Mouse (Mus musculus): ENCODE data around the gene 2210407C18Rik. TPM values are rescaled to one million over a fixed set of nuclear protein-coding genes. Genes with fewer than 3 reads are reported as not detected.

Gene 2210407C18Rik
- polyA plus RNA-seq, 1 experiment from 2014 or later: not detected

- Histone ChIP-seq H3K27me3 (no peaks in the 10 kb centered on the region; the same call in 1 of the 2 replicates), H3K9me3 (no peaks in the 10 kb centered on the region), H3K27ac (no peak overlapping the region), H3K9ac (replicated peaks) (no peak overlapping the region), H3K4me1 (replicated peaks) (no peaks in the 10 kb centered on the region), H3K36me3 (no peaks in the 10 kb centered on the region), H3K4me3 (replicated peaks) (no peak overlapping the region), H3K4me2 (no peak overlapping the region)
- no peak for ATAC-seq (ENCODE audit: insufficient number of reproducible peaks, insufficient read depth, low FRiP score, low TSS enrichment, low read depth)
- 87% methylated on average over 13 of the region's 13 CpGs for WGBS
Measured at GRCm38 (mm10) chr11:58597837-58598236, 18.0 kb downstream of the 2210407C18Rik start.

DNA sequence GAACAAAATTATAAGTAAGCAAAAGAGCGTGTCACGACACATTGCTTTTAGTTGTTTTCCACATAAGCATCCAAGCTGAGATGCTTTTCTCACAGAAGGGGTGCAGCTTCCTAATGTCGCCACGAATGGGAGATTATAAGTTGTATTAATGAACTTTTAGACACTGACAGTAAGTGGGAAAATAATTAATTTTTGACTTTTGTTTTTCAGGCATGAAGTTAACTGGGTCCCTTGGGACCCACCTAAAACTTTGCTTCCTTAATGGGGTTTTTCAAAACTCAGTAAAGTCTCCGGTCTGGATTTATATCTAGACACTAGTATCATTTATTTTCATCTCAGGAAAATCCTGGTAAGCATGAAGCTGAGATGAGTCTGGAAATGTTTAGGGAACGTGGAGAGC is 21.1 kb downstream of the 2210407C18Rik start, which contains the start of gene Olfr324:
Gene Olfr324, plus strand, starts transcription at position 301 of the 400 bp plus-strand sequence.
- H3K36me3 ChIP-seq: no peaks in the 10 kb centered on the region
- no peaks in the 10 kb centered on the region for H3K4me1 ChIP-seq (replicated peaks)
- no peak within 1 kb of the TSS for H3K4me2 ChIP-seq
- no peak within 1 kb of the TSS for H3K9ac ChIP-seq (replicated peaks)
- H3K9me3 ChIP-seq: no peaks in the 10 kb centered on the region
- no peaks in the 10 kb centered on the region; the same call in 1 of the 2 replicates for H3K27me3 ChIP-seq
- no peak for ATAC-seq (ENCODE audit: insufficient number of reproducible peaks, insufficient read depth, low FRiP score, low TSS enrichment, low read depth)
- no peak within 1 kb of the TSS for H3K4me3 ChIP-seq (replicated peaks)
- H3K27ac ChIP-seq: no peak within 1 kb of the TSS
- 85% methylated on average over 6 of the region's 6 CpGs for WGBS

DNA sequence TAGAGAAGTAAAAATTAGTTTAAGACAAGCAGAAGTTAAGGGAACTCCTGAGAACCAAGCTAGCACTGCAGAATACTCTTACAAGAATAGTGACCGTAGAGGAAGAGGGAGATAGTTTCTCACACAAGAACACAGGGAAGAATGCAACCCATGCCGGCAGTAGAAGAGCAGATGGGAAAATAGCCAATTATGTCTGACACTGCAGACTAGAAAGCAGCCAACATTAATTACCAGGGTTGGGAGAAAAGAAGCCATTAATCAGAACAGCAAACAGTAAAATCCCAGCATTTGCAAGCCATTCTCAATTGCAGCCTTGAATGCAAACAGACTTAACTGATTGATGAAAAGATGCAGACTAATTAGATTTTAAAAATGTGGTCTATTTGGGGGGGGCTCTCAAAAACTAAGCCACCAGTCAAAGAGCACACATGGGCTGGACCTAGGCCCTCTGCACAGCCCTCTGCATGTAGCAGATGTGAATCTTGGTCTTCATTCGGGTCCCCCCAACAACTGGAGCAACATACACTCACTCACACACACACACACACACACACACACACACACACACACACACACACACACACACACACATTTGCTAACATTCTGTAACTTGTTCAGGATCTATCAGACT is 27.1 kb downstream of the 2210407C18Rik start:
- Histone ChIP-seq H3K9me3 (no peaks in the 10 kb centered on the region), H3K4me3 (replicated peaks) (no peak overlapping the region), H3K9ac (replicated peaks) (no peak overlapping the region), H3K27ac (no peak overlapping the region), H3K4me1 (replicated peaks) (no peaks in the 10 kb centered on the region), H3K36me3 (no peaks in the 10 kb centered on the region), H3K4me2 (no peak overlapping the region), H3K27me3 (no peaks in the 10 kb centered on the region)
- ATAC-seq (ENCODE audit: insufficient number of reproducible peaks, insufficient read depth, low FRiP score, low TSS enrichment, low read depth): no peak
- WGBS: 65% methylated on average over 3 of the region's 3 CpGs

DNA sequence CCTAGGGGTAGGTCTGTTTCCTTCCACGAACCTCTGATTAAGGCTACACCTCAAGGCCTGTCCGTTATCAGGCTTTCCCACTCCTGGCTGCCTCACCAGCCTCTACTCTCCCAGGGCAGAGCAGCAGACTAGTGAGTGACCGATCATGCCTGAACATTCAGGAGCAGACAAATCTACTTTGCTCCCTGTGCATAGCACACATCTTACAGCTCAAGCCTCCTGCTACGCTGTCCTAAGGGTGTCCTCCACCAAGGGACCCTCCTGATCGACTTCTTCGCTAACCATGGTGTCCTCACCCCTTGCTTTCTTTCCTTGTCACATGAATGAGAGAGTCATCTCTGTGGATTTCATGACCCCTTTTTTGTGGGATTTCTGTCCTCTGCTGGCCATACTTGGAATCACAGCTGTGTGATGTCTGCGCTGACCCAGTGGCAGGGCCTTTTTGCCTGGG is 28.0 kb downstream of the 2210407C18Rik start:
- Histone ChIP-seq H3K27ac (no peak overlapping the region), H3K9ac (replicated peaks) (no peak overlapping the region), H3K4me3 (replicated peaks) (no peak overlapping the region), H3K36me3 (no peaks in the 10 kb centered on the region), H3K27me3 (no peaks in the 10 kb centered on the region), H3K9me3 (no peaks in the 10 kb centered on the region), H3K4me1 (replicated peaks) (no peaks in the 10 kb centered on the region), H3K4me2 (no peak overlapping the region)
- no peak for ATAC-seq (ENCODE audit: insufficient number of reproducible peaks, insufficient read depth, low FRiP score, low TSS enrichment, low read depth)
- WGBS: 69% methylated on average over 7 of the region's 7 CpGs

DNA sequence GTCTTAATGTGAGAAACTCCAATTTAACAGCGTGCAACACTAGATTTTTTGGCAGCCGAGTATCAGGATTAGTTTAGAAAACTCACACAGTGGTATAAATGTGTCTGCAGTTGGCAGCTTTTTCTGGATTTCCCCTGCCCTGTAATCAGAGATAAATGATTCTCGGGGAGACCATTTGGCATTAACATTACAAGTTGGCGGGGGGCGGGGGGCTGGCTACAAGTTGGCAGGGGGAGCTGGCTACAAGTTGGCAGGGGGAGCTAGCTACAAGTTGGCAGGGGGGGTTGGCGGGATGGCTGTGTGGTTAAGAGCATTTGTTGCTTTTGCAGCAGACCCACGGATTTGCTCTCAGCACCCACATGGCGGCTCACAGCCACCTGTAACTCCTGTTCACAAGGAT is 37.2 kb downstream of the 2210407C18Rik start:
- Histone ChIP-seq H3K4me3 (replicated peaks) (no peak overlapping the region), H3K36me3 (no peaks in the 10 kb centered on the region), H3K4me1 (replicated peaks) (no peaks in the 10 kb centered on the region), H3K9me3 (no peaks in the 10 kb centered on the region), H3K9ac (replicated peaks) (no peak overlapping the region), H3K4me2 (no peak overlapping the region), H3K27ac (no peak overlapping the region), H3K27me3 (no peaks in the 10 kb centered on the region)
- no peak for ATAC-seq (ENCODE audit: insufficient number of reproducible peaks, insufficient read depth, low FRiP score, low TSS enrichment, low read depth)
- 82% methylated on average over 8 of the region's 8 CpGs for WGBS

DNA sequence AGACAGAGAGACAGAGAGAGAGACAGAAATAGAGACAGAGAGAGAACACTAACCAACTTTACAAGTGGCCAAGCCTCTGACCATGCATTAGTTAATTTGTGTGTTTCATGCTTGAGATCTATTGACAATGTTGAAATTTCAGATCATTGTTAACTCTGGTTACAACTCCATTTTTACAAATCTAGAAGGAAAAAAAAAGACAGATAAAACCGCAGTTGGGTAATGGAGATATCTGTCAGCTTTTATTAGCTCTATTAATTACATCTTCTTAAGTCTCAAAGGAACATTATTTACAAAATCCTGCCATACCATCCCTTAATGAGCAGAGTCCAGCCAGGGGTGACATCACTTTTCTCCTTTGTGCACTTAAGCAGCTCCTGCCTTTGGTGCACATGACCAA is 38.4 kb downstream of the 2210407C18Rik start, which contains the start of gene Olfr325:
Gene Olfr325, plus strand, starts transcription at position 301 of the 400 bp plus-strand sequence.
- Histone ChIP-seq H3K36me3 (no peaks in the 10 kb centered on the region), H3K27ac (no peak within 1 kb of the TSS), H3K9ac (replicated peaks) (no peak within 1 kb of the TSS), H3K27me3 (no peaks in the 10 kb centered on the region), H3K4me1 (replicated peaks) (no peaks in the 10 kb centered on the region), H3K9me3 (no peaks in the 10 kb centered on the region), H3K4me3 (replicated peaks) (no peak within 1 kb of the TSS), H3K4me2 (no peak within 1 kb of the TSS)
- ATAC-seq (ENCODE audit: insufficient number of reproducible peaks, insufficient read depth, low FRiP score, low TSS enrichment, low read depth): no peak
- 98% methylated on average over 1 of the region's 1 CpGs for WGBS

- no peak within 1 kb of the TSS for H3K9ac ChIP-seq (replicated peaks)
- H3K9me3 ChIP-seq: no peaks in the 10 kb centered on the region
- no peak within 1 kb of the TSS for H3K4me2 ChIP-seq
- H3K4me1 ChIP-seq (replicated peaks): no peaks in the 10 kb centered on the region
- no peaks in the 10 kb centered on the region for H3K27me3 ChIP-seq
- WGBS: 81% methylated on average over 5 of the region's 5 CpGs
- H3K4me3 ChIP-seq (replicated peaks): no peak within 1 kb of the TSS
- H3K27ac ChIP-seq: no peak within 1 kb of the TSS
- no peaks in the 10 kb centered on the region for H3K36me3 ChIP-seq
- ATAC-seq (ENCODE audit: insufficient number of reproducible peaks, insufficient read depth, low FRiP score, low TSS enrichment, low read depth): no peak
Measured at GRCm38 (mm10) chr11:58570405-58570804, 45.5 kb downstream of the 2210407C18Rik start, which contains the start of gene Olfr224. TSS of gene Olfr224 (minus strand) at chr11:58570553.

Other genes starting within 250 kb of the 2210407C18Rik start
- gene Lypd8, start 237.0 kb downstream of the 2210407C18Rik start, polyA plus RNA-seq (2016; fragmentation: Nextera tagmentation; extraction: Ambion mirVana): not detected in 2 replicates
- not detected in 2 replicates for gene 1810065E05Rik, start 195.0 kb downstream of the 2210407C18Rik start, polyA plus RNA-seq (2016; fragmentation: Nextera tagmentation; extraction: Ambion mirVana)
- gene Gm12253, start 183.5 kb downstream of the 2210407C18Rik start, polyA plus RNA-seq (2016; fragmentation: Nextera tagmentation; extraction: Ambion mirVana): not detected in 2 replicates
- gene Lypd9, start 163.2 kb downstream of the 2210407C18Rik start, polyA plus RNA-seq (2016; fragmentation: Nextera tagmentation; extraction: Ambion mirVana): not detected in 2 replicates
- not detected in 2 replicates for gene Olfr30, start 153.8 kb downstream of the 2210407C18Rik start, polyA plus RNA-seq (2016; fragmentation: Nextera tagmentation; extraction: Ambion mirVana)
- gene Olfr332, start 123.5 kb downstream of the 2210407C18Rik start, polyA plus RNA-seq (2016; fragmentation: Nextera tagmentation; extraction: Ambion mirVana): not detected in 2 replicates
- not detected in 2 replicates for gene Olfr331, start 113.5 kb downstream of the 2210407C18Rik start, polyA plus RNA-seq (2016; fragmentation: Nextera tagmentation; extraction: Ambion mirVana)
- gene Olfr330, start 81.2 kb downstream of the 2210407C18Rik start, polyA plus RNA-seq (2016; fragmentation: Nextera tagmentation; extraction: Ambion mirVana): not detected in 2 replicates
- not detected in 2 replicates for gene Olfr329-ps, start 69.7 kb downstream of the 2210407C18Rik start, polyA plus RNA-seq (2016; fragmentation: Nextera tagmentation; extraction: Ambion mirVana)
- gene Olfr328, start 60.4 kb downstream of the 2210407C18Rik start, polyA plus RNA-seq (2016; fragmentation: Nextera tagmentation; extraction: Ambion mirVana): 0.08 and 0.09 TPM in 2 replicates
- gene Olfr224, start 45.5 kb downstream of the 2210407C18Rik start, polyA plus RNA-seq (2016; fragmentation: Nextera tagmentation; extraction: Ambion mirVana): not detected in 2 replicates
- not detected in 2 replicates for gene Olfr325, start 38.3 kb downstream of the 2210407C18Rik start, polyA plus RNA-seq (2016; fragmentation: Nextera tagmentation; extraction: Ambion mirVana)
- gene Olfr324, start 21.0 kb downstream of the 2210407C18Rik start, polyA plus RNA-seq (2016; fragmentation: Nextera tagmentation; extraction: Ambion mirVana): not detected in 2 replicates
- not detected in 2 replicates for gene Olfr323, start 14.4 kb upstream of the 2210407C18Rik start, polyA plus RNA-seq (2016; fragmentation: Nextera tagmentation; extraction: Ambion mirVana)
- gene Trim58, start 24.4 kb upstream of the 2210407C18Rik start, polyA plus RNA-seq (2016; fragmentation: Nextera tagmentation; extraction: Ambion mirVana): 0.15 and 0.35 TPM in 2 replicates
- gene Olfr322, start 42.7 kb upstream of the 2210407C18Rik start, polyA plus RNA-seq (2016; fragmentation: Nextera tagmentation; extraction: Ambion mirVana): not detected in 2 replicates
- gene Olfr320, start 65.0 kb upstream of the 2210407C18Rik start, polyA plus RNA-seq (2016; fragmentation: Nextera tagmentation; extraction: Ambion mirVana): not detected in 2 replicates
- gene Olfr319, start 83.1 kb upstream of the 2210407C18Rik start, polyA plus RNA-seq (2016; fragmentation: Nextera tagmentation; extraction: Ambion mirVana): not detected in 2 replicates
- gene Olfr318, start 107.9 kb upstream of the 2210407C18Rik start, polyA plus RNA-seq (2016; fragmentation: Nextera tagmentation; extraction: Ambion mirVana): not detected in 2 replicates
- not detected in 2 replicates for gene Olfr317, start 123.1 kb upstream of the 2210407C18Rik start, polyA plus RNA-seq (2016; fragmentation: Nextera tagmentation; extraction: Ambion mirVana)
- gene Olfr316, start 136.7 kb upstream of the 2210407C18Rik start, polyA plus RNA-seq (2016; fragmentation: Nextera tagmentation; extraction: Ambion mirVana): not detected in 2 replicates
- not detected in 2 replicates for gene Olfr315, start 157.1 kb upstream of the 2210407C18Rik start, polyA plus RNA-seq (2016; fragmentation: Nextera tagmentation; extraction: Ambion mirVana)
- not detected in 2 replicates for gene Olfr314, start 166.9 kb upstream of the 2210407C18Rik start, polyA plus RNA-seq (2016; fragmentation: Nextera tagmentation; extraction: Ambion mirVana)
- gene Fam183b, start 185.9 kb upstream of the 2210407C18Rik start, polyA plus RNA-seq (2016; fragmentation: Nextera tagmentation; extraction: Ambion mirVana): not detected in 2 replicates
- gene Olfr313, start 198.9 kb upstream of the 2210407C18Rik start, polyA plus RNA-seq (2016; fragmentation: Nextera tagmentation; extraction: Ambion mirVana): not detected in 2 replicates
- not detected in 2 replicates for gene Olfr312, start 213.2 kb upstream of the 2210407C18Rik start, polyA plus RNA-seq (2016; fragmentation: Nextera tagmentation; extraction: Ambion mirVana)
- not detected in 2 replicates for gene Olfr311, start 223.2 kb upstream of the 2210407C18Rik start, polyA plus RNA-seq (2016; fragmentation: Nextera tagmentation; extraction: Ambion mirVana)
- 12.8 and 13.5 TPM in 2 replicates for gene Gm12258, start 231.1 kb upstream of the 2210407C18Rik start, polyA plus RNA-seq (2016; fragmentation: Nextera tagmentation; extraction: Ambion mirVana)

Measured in limb, embryonic 12.5 days (tissue).